Mouse (Mus musculus) spleen, adult 18-20 months (tissue): ENCODE results near the gene Fgfr1op2.
A peak's percentile ranks its signal among the peaks of the same experiment; 100 is the strongest.

ENCODE experiments used
- DNase-seq, 2 experiments: peaks; one replicate each; pipeline ENCODE4 v3.0.0; 2022; ENCODE audit warnings: mixed read lengths in 2 of 2

The Fgfr1op2 gene

GRCm38 (mm10) chr6:146603651-146604050 lies 26.6 kb downstream of the Fgfr1op2 start:
- DNase-seq: no peak

- DNase-seq: no peak
Observed at GRCm38 (mm10) chr6:146611385-146611784, 34.4 kb downstream of the Fgfr1op2 start.

GRCm38 (mm10) chr6:146611897-146612296 lies 34.9 kb downstream of the Fgfr1op2 start:
- no peak for DNase-seq

- DNase-seq: no peak
Observed at GRCm38 (mm10) chr6:146612736-146613135, 35.7 kb downstream of the Fgfr1op2 start.

- DNase-seq: no peak
Observed at GRCm38 (mm10) chr6:146613907-146614306, 36.9 kb downstream of the Fgfr1op2 start.

- no peak for DNase-seq
Observed at GRCm38 (mm10) chr6:146614541-146614940, 37.5 kb downstream of the Fgfr1op2 start.

- DNase-seq: no peak
Observed at GRCm38 (mm10) chr6:146615891-146616290, 38.9 kb downstream of the Fgfr1op2 start.

GRCm38 (mm10) chr6:146616670-146617069 lies 39.7 kb downstream of the Fgfr1op2 start:
- DNase-seq: no peak

- no peak for DNase-seq
Observed at GRCm38 (mm10) chr6:146628123-146628522, 51.1 kb downstream of the Fgfr1op2 start.

- no peak for DNase-seq
Observed at GRCm38 (mm10) chr6:146629781-146630756, 53.1 kb downstream of the Fgfr1op2 start.

- DNase-seq: no peak
Observed at GRCm38 (mm10) chr6:146630961-146631360, 54.0 kb downstream of the Fgfr1op2 start.

- DNase-seq: no peak
Observed at GRCm38 (mm10) chr6:146631847-146632246, 54.8 kb downstream of the Fgfr1op2 start.

- no peak for DNase-seq
Observed at GRCm38 (mm10) chr6:146632403-146632802, 55.4 kb downstream of the Fgfr1op2 start.

- DNase-seq: no peak
Observed at GRCm38 (mm10) chr6:146633097-146633496, 56.1 kb downstream of the Fgfr1op2 start.

GRCm38 (mm10) chr6:146633629-146634014 lies 56.6 kb downstream of the Fgfr1op2 start:
- DNase-seq: no peak

- peak; percentile 56 to 70 for DNase-seq
Observed at GRCm38 (mm10) chr6:146634015-146634722, 57.2 kb downstream of the Fgfr1op2 start.

- no peak for DNase-seq
Observed at GRCm38 (mm10) chr6:146634759-146635606, 58.0 kb downstream of the Fgfr1op2 start.

- DNase-seq: no peak
Observed at GRCm38 (mm10) chr6:146636482-146636881, 59.5 kb downstream of the Fgfr1op2 start.

GRCm38 (mm10) chr6:146640068-146640965 lies 63.3 kb downstream of the Fgfr1op2 start:
- no peak for DNase-seq

GRCm38 (mm10) chr6:146640991-146641390 lies 64.0 kb downstream of the Fgfr1op2 start:
- DNase-seq: no peak

GRCm38 (mm10) chr6:146641621-146642210 lies 64.7 kb downstream of the Fgfr1op2 start:
- DNase-seq: peak in 1 of 2 experiments; percentile 7
